Mouse (Mus musculus): ENCODE measurements around the gene Ets2.

GRCm38 (mm10) chr16:95741358-95741757 is 39.5 kb downstream of the Ets2 start:
- TF ChIP-seq POLR2A (IDR thresholded peaks at IDR 0.05; ENCODE audit: borderline replicate concordance, extremely low read depth, low read depth, low read length) (no peak), CTCF (IDR thresholded peaks at IDR 0.05; ENCODE audit: insufficient read depth, low read length) (no peak)

Data from lung, adult 2 months (tissue).